Mouse (Mus musculus) liver, postnatal 0 days (tissue): ENCODE measurements at regions not wholly inside any gene's neighbourhood (a gene's known extent, or its start where the extent isn't known, plus 50 kb on each side); places are given as distances from the start of the nearest gene placed in this dataset.

Source experiments
- CTCF ChIP-seq: sonication (generic); IDR thresholded peaks from 2 replicates; pipeline ENCODE4 v1.5.1; 2016; ENCODE audit warnings: antibody characterized with exemption, low read depth
- EP300 ChIP-seq: IDR thresholded peaks from 2 replicates; pipeline ENCODE4 v1.6.1; 2016; ENCODE audit warnings: antibody characterized with exemption, low read depth, mild to moderate bottlenecking

DNA sequence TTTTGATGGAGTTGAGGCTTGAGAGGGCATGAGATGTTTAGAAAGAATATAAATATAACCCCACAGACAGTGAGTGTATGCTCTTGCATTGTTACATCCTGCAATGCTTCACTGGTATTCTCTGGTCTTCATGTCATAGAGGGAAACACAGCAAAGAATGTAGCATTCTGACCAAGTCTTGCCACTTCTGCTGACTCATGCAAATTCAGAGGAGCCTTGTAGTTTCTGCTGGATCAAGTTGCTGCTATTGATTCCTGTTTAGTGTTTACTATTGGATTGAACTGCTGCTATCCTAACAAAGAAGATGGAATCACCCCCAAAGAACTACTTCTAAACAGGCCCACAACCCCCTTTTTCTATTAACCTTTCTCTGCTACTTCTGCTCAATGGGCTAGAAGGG is 148.0 kb upstream of the Sp8 start:
- TF ChIP-seq CTCF (no peak), EP300 (no peak)
